Mouse (Mus musculus): ENCODE measurements around the gene Cops8.

Gene Cops8

DNA sequence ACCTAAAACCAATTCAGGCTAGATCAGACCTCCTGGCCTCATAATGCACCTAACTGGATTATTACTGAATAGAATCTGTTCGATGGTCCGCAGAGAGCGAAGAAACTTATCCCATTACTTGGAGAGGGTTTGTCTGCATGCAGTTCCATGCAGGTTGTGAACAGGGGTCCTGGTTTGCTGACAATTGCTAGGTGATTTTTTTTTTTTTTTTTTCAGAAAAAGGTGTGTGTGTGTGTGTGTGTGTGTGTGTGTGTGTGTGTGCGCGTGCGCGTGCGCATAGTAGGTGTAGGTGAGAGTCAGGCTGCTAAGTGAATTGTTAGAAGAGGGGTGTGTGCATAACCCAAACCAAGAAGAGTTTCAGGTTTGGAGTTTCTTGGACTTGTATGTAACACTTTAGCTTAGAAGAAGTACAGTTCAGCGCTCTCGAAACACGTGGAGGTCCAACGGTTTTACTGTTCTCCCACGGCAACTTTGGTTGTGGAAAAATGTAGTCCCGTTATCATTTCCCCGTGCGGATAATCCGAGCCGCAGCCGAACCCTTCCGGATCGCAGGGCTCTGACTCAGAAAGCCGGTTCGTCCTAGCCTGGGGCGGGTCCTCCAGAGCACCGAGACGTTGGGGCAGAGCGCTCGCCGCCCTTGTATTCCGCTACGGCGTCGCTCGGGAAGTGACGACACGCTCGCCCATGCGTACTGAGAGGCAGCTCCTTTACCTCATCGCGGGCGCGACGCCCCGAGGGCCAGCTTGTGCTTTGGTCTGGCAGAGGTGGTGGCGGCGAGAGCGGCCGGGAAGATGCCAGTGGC lies at the start of gene Cops8:
TSS of gene Cops8 (plus strand) at position 223 of the 802 bp plus-strand sequence.
- peak; percentile 97 for DNase-seq (ENCODE audit: low spot score)

DNA sequence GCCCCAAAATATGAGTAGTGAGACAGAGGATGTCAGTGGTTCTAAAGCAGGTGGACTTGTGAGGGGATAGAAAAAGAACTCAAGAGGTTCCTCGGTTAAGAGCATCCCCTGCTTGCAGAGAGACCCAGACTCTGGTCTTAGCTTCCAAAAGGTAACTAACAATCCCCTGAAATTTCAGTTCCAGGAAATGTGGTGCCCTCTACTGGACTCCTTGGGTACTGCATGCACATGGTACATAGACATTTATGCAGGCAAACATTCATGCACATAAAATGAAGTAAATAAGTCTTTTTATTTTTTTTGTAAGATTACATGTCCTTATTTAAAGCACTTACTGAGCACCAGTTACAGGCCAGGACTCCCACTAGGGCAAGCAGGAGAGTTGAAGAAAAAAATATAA lies 45.6 kb upstream of the Cops8 start:
- DNase-seq (ENCODE audit: low spot score): no peak

DNA sequence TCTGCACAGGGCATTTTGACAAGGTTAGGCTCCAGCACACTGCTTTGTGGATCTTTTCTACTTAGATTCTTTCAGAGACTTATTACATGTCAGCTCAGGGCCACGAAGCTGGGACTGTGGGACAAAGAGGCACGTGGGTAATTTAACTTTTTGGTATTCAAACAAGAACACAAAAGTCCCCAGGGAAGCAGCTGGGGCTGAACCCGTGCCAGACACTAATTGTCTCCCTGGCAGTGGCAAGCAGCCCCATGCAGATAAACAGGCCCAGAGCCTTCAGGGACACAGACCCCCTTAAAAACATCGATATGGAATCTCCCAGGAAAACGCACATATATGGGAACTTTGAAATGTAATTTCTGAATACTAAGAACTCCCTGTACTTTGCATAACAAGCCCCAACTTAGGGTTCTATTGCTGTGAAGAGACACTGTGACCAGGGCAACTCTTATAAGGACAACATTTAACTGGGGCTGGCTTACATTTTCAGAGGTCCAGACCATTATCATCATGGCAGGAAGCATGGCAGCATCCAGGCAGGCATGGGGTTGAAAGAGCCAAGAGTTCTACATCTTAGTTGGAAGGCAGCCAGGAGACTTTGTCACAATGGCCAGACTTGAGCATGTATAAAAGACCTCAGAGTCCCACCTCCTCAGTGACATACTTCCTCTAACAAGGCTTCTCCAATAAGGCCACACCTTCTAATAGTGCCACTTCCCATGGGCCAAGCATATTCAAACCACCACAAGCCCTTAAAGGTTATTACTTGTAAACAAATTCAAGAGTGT lies 41.6 kb upstream of the Cops8 start:
- no peak for DNase-seq (ENCODE audit: low spot score)

DNA sequence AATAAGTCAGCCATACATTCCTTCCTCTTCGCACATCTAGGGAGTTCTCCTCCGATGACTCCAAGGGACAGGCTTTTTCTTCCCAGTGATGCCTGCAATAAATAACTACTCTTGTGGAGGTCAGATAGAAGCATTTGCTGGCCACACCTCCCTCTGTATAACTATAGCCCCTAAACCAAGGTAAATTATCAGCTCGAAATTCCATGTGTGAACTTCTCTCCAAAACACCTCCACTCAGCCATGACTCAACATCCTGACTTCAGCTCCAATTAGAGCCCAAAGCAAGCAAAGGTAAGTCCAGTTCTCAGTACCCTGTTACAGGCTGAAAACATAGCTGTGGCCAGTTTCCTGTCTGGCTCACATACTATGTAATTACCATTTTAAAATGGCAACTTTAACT lies 38.8 kb upstream of the Cops8 start:
- DNase-seq (ENCODE audit: low spot score): no peak

DNA sequence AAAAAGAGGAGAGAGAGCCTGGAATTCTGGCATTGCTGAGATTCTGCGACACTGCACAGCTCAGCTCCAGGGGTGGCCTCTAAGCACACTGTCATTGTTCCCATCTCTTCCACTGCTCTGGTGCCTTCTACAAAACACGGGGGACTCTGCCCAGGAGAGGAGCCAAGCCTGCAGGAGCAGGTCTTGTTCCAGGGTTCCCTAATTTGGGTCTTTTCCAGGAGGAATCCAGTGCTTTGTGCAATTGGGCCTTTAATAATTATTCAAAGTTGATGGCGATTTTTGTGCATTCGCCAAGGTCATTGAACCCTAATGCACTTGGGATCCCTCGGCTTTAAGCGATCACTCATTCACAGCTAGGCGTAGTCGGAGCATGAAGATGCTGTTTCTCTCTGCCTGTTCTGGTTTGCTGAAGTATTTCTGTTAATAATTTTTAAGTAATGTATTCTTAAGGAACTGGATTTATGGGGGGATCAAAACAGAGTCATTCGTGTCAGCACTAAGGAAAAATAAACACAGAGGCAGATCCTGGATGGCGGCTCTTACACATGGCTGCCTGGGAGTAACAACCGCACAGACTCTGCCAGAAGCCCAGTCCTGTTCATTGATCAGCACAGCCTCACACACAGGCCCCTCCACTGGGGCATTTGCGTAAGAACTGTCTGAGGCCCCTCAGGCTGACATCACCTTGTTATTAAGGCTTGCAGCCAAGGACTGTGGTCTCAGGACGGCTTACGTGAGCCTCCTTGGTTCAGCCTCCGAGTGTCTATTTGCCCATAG lies 35.9 kb upstream of the Cops8 start:
- no peak for DNase-seq (ENCODE audit: low spot score)

DNA sequence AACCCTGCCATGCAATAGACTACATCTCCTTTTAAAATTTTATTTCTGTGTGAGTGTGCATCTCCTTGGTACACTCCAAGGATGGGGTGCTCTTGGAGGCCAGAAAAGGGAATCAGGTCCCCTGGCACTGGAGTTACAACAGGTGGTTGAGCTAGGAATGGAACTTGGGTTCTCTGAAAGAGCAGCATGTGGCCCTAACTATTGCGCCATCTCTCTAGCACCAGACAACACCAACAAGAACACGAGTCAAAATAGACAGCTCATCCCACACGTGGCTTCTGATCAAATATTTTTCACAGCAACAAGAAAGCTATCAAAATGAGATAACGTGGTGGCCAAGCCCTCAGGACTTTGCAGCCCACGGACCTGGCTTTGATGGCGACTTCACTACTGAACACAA lies 28.9 kb upstream of the Cops8 start:
- DNase-seq (ENCODE audit: low spot score): no peak

DNA sequence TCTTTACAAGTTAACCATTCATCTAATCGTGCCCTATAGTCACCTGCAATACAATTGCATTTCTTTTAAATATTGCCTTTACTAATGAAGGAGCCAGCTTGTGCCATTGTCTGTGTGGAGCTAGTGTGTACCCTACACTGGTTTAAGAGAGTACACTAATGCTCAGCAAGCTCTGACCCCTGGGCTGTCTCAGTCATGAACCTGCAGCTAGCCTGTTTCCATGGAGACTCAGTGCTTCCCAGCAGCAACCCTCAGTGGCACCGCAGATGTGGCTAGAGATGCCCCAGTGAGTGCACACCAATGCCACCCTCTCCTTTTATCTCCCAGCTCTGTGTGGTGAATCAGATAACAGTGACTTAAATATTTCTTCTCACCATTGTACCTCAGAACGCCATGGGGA lies 27.9 kb upstream of the Cops8 start:
- no peak for DNase-seq (ENCODE audit: low spot score)

DNA sequence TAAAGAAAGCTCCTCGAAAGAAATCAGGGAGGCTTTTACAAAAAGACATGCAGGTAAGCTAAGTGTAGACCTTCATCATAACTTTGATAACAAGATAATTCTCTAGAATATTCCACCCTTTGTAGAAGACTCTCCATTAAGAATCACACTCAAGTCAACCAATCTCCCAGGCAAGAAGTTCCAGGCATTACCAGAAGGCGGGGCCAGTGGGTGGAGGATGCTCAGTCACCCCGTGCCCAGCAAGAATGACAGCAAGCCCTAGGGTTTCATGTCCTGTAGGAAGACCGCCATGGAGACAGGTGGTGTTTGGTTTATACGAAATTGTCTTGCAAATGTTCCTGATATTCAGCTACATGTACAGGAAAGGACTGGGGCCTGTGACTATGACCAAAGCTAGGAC lies 25.4 kb upstream of the Cops8 start:
- DNase-seq (ENCODE audit: low spot score): no peak

DNA sequence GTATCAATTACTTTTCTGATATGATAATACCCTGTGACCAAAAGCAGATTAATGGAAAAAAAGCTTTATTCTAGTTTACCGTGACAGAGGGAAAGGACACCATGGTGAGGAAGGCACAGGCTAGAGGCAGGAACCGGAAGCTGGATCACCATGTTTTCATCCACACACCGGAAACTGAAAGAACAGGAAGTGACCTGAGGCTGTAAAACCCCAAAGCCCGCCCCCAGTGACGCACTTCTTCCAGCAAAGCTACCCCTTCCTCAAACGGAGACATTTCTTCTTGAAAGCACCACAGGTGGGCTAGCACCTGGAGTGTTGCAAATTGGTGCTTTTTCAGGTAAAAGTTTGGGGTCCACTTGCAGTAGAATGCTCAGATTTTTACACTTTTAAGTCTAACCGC lies 20.1 kb upstream of the Cops8 start:
- DNase-seq (ENCODE audit: low spot score): no peak

DNA sequence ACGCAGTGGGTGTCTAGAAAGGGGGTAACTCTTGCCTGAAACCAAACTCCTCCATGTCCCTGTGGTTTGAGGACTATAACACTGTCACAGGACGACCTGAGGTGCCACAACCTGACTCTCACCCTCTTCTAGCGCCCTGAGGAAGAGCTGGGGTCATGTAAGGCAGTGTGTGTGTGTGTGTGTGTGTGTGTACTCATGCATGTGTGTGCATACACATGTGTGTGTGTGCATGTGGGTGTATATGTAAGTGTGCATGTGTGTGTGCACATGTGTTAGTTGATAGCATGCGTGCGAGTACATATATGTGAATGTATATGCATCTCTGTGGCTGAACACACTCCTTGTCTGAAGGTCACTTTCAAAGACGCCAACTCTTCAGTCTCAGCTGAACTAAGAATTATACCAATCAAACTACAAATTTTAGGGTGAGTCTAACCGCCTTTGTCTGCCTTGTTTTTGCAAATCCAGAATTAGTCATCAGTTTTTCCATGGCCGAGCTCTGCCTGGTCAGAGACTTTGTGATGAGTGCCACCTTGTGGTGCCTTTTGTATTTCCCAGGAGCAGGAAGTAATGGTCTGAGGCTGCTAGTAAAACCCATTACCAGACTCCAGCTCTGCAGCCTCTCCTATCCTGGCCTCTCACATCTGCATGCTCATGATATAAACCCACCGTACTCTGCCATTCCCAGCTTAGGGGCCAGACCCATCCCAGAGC lies 14.6 kb upstream of the Cops8 start:
- DNase-seq (ENCODE audit: low spot score): peak; percentile 16

DNA sequence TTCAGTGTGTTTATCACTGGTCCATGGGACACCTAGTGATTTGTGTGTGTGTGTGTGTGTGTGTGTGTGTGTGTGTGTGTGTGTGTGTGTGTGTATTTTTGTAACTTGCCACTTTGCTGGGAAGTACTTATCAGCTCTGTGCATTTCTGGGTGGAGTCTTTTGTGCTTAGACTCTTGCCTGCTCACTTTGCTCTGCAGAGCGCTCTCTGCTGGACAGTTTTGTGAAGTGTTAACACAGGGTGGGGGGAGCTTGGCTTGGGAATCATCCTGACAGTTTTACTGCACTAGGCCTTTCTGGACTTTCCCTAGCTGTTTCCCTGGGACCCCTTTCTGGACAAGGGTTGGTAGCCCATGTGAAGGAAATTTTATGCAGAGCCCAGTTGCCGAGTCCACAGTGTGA lies 12.0 kb upstream of the Cops8 start:
- DNase-seq (ENCODE audit: low spot score): no peak

DNA sequence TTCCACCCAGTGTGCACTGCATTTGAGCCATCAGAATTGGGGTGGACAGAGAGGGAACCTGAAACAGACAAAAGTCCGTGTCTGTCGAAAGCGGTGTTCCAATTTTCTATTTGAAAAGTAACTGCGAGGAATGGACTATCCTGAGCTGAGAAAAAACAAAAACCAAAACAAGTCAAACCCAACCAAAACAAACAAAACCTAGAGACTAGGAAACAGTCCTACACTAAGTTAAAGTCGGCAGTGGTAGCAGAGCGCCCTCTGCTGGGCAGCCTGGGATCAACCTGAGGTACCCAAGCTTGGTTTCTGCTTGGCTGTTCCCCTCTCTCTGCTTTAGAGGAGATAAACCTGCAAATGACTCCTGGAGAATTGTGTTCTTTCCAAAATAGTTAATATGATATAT lies 10.0 kb upstream of the Cops8 start:
- peak; percentile 44 for DNase-seq (ENCODE audit: low spot score)

DNA sequence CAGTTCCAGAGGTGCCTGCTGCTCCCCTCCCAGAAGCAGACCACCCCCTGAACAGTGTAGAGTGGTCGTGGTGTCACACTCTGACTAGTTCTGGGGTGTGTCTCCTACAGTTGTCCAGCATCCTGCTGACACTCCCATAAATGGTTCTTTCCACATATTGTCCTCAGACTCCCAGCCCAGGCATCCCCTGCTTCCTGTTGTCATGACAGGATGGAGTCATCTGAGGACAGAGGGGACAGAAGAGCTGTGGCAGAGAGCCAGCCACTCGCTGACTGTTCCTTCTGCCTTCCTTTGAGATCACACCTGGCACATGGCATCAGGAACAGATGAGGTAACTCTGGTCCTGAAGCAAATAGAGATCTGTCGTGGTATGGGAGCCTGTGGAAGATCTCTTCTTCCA lies 3.6 kb upstream of the Cops8 start:
- DNase-seq (ENCODE audit: low spot score): no peak

DNA sequence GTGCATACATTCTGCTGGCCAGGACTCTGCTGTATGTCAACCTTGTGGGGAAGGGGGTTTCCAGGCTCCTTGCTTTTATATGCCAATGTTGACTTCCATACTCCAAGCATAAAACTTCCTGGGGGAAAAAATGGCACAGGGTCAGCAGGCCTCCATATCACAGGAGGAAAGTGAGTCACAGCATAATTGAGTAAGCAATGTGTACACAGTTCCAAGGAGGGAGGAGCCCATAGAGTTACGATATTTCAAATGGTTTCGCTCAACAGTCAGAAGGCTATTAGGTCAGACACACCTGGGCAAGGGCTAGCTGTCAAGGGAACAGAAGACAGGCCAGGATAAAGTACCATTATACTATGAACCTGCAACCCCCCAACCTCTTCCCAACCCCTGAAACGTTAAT lies 1.7 kb upstream of the Cops8 start:
- DNase-seq (ENCODE audit: low spot score): no peak

DNA sequence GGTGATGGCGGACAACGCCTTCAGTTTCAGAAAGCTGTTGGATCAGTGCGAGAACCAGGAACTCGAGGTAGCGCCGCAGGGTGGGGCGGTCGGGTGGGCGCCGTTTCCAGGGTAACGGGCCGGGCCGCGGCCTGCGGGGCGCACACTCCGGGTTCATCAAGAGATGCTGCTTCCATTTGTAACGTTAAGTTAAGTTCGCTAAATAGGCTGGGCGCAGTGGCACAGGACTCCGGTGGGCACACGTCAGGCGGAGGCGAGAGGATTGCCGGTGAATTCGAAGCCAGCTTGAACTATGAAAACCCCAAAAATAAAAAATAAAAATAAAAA lies 743 bp downstream of the Cops8 start:
- no peak for DNase-seq (ENCODE audit: low spot score)

DNA sequence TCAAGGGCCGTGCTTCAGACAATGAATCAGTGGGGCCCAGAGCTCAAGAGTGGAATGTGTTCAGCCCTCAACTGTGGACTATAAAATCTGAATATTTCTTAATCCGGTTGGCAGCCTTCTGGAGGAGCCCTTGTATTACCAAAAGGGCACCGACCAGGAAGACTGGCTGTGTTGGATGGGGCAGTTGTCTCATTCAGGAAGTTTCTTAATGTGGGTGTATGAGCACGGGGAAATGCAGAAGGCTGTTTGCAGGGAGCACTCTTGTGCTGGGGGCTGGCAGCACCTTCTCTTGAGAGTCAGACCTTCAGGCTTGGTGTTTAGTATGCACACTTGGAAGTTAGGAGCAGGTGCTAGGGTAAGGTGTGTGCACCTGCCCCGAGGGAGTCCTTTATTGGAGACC lies 6.6 kb downstream of the Cops8 start:
- no peak for DNase-seq (ENCODE audit: low spot score)

DNA sequence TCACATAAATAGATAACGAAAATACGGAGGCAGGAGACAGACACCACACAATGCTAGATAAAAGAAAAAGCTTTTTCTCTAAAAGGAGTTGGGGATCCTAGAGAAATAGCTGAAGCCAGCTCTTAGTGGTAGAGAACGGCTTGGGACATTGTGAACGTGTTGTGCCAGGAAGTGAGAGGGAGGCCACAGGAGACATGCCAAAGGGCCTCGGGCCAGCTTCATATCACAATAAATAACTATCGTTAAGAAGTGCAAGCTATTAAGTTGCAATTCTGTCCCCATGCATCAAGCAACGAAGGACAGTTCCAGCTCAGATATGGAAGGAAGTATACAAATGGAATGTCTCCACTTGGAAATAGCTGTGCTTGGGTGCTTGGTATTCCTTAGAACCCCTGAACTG lies 14.5 kb downstream of the Cops8 start:
- no peak for DNase-seq (ENCODE audit: low spot score)

DNA sequence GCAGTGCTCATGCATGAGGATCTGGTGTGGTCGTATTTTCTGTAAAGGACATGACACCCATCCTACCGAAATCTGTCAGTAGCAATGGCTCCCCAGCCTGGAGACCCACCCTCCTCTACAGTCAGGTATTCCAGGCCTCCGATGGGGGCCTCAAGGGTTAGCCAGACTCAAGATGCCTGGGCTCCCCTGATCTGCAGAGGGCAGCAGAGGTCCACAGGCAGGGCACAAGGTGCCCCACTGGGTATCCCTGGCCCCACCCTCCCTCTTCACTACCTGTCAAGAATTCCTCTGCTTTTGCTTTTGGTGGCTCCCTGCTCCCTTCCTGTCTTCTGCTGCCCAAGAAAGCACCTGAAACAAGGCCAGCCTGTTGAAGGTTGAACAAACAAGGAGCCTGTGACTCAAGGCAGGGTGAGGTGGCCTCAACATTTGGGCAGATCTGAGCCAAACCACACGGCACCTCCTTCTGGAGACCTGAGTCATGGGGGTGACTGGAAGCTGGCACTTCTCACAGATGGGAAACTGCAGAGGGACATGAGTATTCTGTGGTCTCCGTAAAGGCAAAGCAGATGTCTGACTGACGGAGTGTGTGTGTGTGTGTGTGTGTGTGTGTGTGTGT lies 30.7 kb downstream of the Cops8 start:
- DNase-seq (ENCODE audit: low spot score): no peak

DNA sequence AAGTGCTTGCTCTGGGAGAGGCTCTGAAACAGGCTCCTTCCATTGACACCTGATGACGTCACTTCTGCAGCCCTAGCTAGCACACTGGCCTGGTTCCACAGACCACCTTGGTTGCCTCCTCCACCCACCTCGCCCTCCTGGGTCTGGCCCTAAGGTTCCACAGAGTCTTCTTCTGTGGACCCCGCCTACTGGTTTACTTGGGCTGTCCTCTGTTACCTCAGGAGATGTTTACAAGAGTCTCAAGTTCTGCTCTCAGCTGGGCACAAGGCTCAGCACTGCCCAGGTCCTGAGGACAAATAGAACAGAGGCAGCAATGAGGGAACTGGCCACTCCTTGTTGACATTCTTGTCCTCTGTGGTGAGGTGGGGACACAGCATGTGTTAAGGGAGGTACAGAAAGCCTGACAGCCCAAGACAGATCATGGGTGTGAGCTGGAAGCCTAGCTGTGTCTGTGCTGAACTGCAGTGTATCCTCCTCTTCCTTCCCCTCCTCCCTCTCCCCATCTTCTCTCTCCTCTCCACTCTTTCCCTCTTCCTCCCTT lies 31.5 kb downstream of the Cops8 start:
- DNase-seq (ENCODE audit: low spot score): no peak

DNA sequence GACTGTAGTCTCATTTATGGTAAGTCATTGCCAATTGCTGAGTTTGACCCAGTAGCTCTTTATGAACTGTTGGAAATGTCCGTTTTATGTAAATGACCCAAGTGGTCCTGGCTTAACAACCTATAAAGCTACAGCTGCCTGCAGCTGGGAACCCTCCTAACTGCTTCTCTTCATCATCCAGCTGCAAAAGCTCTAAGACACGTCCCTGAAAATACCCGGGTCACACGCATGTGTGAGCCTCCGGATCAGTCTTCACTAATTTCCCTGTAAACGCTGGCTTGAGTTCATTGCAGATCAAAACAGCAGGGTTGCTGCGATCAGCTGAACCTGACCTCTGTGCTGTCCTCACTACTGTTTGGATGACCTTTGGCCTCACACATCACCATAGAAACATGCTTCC lies 35.6 kb downstream of the Cops8 start:
- DNase-seq (ENCODE audit: low spot score): no peak

DNA sequence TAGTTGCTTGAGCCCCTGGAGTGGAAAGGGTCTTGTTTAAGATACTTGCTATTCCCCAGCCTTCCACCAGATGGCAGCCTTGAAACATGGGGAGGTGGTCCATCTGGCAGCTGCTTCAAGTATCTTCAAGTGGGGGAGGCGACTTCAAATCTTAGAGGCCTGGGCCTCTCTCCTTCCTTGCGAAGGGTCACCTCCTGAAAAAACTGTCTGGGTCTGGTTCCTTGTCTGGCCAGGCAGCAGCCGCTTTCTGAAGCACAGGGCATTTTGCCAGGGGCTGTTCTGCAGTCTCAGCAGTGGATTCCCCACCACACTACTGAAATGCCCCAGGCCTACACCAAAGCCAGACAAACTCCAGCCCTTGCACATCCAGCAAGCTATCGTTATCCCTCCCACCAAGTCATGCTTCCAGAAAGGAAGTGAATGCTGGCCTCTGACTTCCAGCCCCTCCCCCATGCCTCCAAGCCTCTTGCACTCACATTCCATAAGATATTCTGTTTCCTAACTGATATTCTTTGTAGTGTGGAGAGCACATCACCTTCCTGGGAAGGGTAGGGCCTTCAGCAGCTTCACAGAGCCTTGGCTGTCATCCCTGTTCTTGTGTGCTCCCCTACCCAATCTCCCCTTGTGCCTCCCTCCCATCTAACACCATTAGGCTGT lies 48.1 kb downstream of the Cops8 start:
- peak; percentile 39 for DNase-seq (ENCODE audit: low spot score)
